Mouse (Mus musculus) left cerebral cortex, postnatal 14 days (tissue): ENCODE measurements around the gene Vmn1r57. TPM values are rescaled to one million over a fixed set of nuclear protein-coding genes. Genes with fewer than 3 reads are reported as not detected.
"Not testable (repeated sequence)": the region's sequence is repeated elsewhere in the genome, so short reads cannot be mapped to it uniquely, and the experiment has no call there.

Source experiments
- DNase-seq, 2 experiments: peaks; one replicate each; pipeline ENCODE4 v3.0.0; 2021 to 2022; ENCODE audit warnings: low spot score in 2 of 2, mixed read lengths in 1 of 2
- intact Hi-C: fragments of 180-260 bp; cut with DNase I; formaldehyde crosslinking; loops from one replicate; pipeline ENCODE4 v1.15.1; 2025
- long read RNA-seq, 2 experiments: library from polyadenylated mRNA; stranded (forward); transcript quantifications; one replicate each; pipeline ENCODE4 v2.0.0; 2021
- total RNA-seq, 2 experiments: library from RNA; stranded (reverse); gene quantifications; 2 replicates each; pipeline ENCODE4 v1.2.3; 2021

Vmn1r57 gene
- total RNA-seq = not detected
- long read RNA-seq, experiment 1 = 0 reads
- long read RNA-seq, experiment 2 = 0 reads

- intact Hi-C loops, DNase-seq: not testable (repeated sequence)
Observed at GRCm38 (mm10) chr7:5218193-5218592, at the start of gene Vmn1r57. TSS of gene Vmn1r57 (plus strand) at chr7:5218493.

GRCm38 (mm10) chr7:5196647-5197046 is 21.6 kb upstream of the Vmn1r57 start, which contains the start of gene Vmn1r56:
TSS of gene Vmn1r56 (minus strand) at chr7:5196747.
- DNase-seq, intact Hi-C loops: not testable (repeated sequence)

- intact Hi-C loops = no loop called here
- no peak for DNase-seq
Observed at GRCm38 (mm10) chr7:5263051-5263450, 44.8 kb downstream of the Vmn1r57 start.

Other genes starting within 250 kb of the Vmn1r57 start
- under 1 TPM; 0.42 to 0.55 TPM for gene Sbk3, start 247.3 kb upstream of the Vmn1r57 start, total RNA-seq
- 10 to 100 TPM; 33.8 to 36.3 TPM for gene Zfp579, start 222.3 kb upstream of the Vmn1r57 start, total RNA-seq
- gene Zfp524, start 204.1 kb upstream of the Vmn1r57 start, total RNA-seq = 1 to 10 TPM; 5.3 to 6.7 TPM
- 10 to 100 TPM; 24.9 to 25.3 TPM for gene Fiz1, start 203.8 kb upstream of the Vmn1r57 start, total RNA-seq
- gene Gm44973, start 203.0 kb upstream of the Vmn1r57 start, total RNA-seq = not detected
- gene Zfp865, start 198.1 kb upstream of the Vmn1r57 start, total RNA-seq = 10 to 100 TPM; 34.1 to 35.2 TPM
- gene Ccdc106, start 197.9 kb upstream of the Vmn1r57 start, total RNA-seq = 10 to 100 TPM; 65.7 to 68.5 TPM
- not detected for gene 4632433K11Rik, start 184.4 kb upstream of the Vmn1r57 start, total RNA-seq
- gene Zfp784, start 180.0 kb upstream of the Vmn1r57 start, total RNA-seq = 1 to 10 TPM; 5.4 TPM
- gene Zfp580, start 167.0 kb upstream of the Vmn1r57 start, total RNA-seq = 10 to 100 TPM; 56.1 to 62.8 TPM
- 100 to 1,000 TPM; 166 to 173 TPM for gene U2af2, start 156.3 kb upstream of the Vmn1r57 start, total RNA-seq
- gene Epn1, start 138.3 kb upstream of the Vmn1r57 start, total RNA-seq = 100 to 1,000 TPM; 429 to 432 TPM
- gene Rfpl4, start 101.5 kb upstream of the Vmn1r57 start, total RNA-seq = not detected
- gene Rasl2-9, start 92.5 kb upstream of the Vmn1r57 start, total RNA-seq = under 1 TPM in 1 of 2 experiments, not detected in 1; 0.35 TPM
- gene Vmn1r55, start 68.8 kb upstream of the Vmn1r57 start, total RNA-seq = not detected
- not detected for gene Vmn1r56, start 21.7 kb upstream of the Vmn1r57 start, total RNA-seq
- gene Gm5065, start 132.0 kb downstream of the Vmn1r57 start, total RNA-seq = not detected
- not detected for gene Nlrp2, start 132.5 kb downstream of the Vmn1r57 start, total RNA-seq
- not detected for gene Vmn1r58, start 194.9 kb downstream of the Vmn1r57 start, total RNA-seq
- not detected for gene Vmn1r59, start 238.3 kb downstream of the Vmn1r57 start, total RNA-seq